Mouse (Mus musculus) activated CD4-positive, CD25-positive, alpha-beta regulatory T cell, adult 4 months (primary cell): Measurements from ENCODE around the gene 1700067P10Rik. TPM values are rescaled to one million over a fixed set of nuclear protein-coding genes. Genes with fewer than 3 reads are reported as not detected.

ENCODE experiments used
- ATAC-seq: one replicate; pipeline ENCODE4 v1.8.0; 2017
- polyA plus RNA-seq, 2 experiments: library from polyadenylated mRNA; unstranded; fragments of 100-300 nt; shearing (Covaris generic); gene quantifications; one replicate each; pipeline ENCODE4 v1.2.1; 2017

The 1700067P10Rik gene
- polyA plus RNA-seq, 2 experiments from 2014 or later: not detected

- no peak for ATAC-seq
Measured at GRCm38 (mm10) chr17:48096321-48096720, 7.2 kb downstream of the 1700067P10Rik start.

DNA sequence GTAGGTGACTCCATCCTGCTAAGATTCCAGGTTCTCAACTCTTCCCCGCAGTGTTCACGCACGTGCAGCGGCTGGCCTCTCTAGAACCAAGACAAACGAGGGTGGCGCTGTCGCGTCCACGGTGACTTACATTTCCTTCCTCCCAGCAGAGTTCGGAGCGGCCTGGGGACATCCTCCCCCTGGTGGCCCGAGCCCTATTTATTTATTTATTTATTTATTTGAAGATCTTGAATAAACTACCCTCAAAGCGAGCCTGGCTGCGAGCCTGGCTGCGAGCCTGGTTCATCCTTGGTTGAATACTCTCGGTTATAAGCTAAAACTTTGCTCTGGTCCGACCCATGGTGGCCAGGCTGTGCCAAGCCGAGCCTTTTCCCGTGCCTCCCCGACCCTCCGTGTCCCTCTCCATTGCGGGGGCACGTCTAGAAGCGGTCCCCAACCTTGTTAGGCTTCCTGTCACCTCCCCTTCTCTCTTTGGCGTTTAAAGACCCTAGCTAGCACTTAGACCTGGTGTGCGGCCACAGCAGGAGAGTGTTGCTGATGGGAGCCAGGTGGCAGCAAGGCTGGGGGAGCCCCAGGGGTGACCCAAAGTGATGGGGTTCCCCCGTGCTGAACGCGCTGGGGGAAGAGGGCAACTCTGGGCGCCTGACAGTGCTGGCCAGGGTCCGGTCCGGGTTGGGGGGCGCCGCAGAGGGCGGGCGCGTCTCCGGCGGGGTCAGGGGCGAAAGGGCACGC is 8.1 kb downstream of the 1700067P10Rik start:
- ATAC-seq: peak; percentile 37

DNA sequence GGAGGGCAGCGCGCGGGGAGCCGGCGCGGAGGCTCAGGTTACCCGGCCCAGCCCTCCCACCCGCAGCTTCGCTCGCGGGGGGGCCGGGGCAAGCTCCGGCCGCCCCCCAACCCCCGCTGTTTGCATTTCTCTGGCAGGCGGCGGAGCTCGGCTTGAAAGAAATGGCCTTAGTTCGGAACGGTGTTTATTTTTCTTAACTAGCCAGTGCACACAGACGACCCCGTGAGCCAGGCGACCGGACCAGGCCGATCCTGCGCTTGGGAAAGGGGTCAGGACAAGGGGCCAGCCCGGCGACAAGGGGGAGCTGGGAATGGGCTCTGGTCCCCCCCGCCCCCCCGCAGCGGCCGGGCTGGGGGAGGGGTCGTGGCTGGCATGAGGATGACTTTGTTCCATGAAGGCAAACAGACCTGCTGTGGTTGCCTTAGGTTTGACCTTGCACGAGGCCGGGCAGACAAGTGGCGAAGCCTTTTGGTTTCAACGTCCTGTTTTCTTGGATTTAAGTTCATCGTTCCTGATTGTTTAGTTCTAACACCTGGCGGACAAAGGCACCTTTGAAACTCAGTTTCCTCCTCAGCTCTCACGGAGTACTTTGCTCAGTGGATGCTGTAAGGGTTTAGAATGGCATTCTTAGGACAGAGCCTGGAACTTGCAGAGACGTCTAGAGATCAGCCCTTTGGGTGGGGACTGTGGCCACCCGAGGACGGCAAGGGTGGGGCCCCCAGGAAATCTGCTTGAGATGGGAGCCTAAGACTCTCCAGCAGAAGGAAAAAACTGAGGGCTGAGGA is 8.8 kb downstream of the 1700067P10Rik start:
- no peak for ATAC-seq

GRCm38 (mm10) chr17:48098528-48098890 is 9.4 kb downstream of the 1700067P10Rik start:
- ATAC-seq: no peak

- no peak for ATAC-seq
Measured at GRCm38 (mm10) chr17:48099312-48099711, 10.2 kb downstream of the 1700067P10Rik start.

- peak; percentile 90 for ATAC-seq
Measured at GRCm38 (mm10) chr17:48100441-48101417, 11.6 kb downstream of the 1700067P10Rik start.

- ATAC-seq: no peak
Measured at GRCm38 (mm10) chr17:48107333-48107732, 18.2 kb downstream of the 1700067P10Rik start.

DNA sequence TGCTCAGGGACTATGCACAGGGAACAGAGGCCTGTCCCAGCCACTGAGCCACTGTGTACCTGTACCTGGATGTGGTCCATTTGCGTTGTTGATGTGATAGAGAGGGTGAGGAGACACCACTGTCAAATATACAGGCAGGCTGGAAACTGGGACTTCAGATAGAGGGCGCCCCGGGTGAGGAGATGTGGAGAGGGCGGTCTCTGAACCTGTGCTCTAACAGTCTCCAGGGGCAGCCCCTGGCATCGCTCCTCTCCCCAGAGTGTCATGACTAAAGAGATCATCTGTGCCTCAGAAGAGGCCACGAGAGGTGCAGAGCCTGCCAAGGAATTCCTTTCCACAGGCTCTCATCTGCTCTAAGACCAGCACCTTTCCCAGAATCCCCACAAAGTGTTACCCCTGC is 18.7 kb downstream of the 1700067P10Rik start:
- ATAC-seq: no peak

GRCm38 (mm10) chr17:48108520-48108919 is 19.4 kb downstream of the 1700067P10Rik start:
- ATAC-seq: no peak

DNA sequence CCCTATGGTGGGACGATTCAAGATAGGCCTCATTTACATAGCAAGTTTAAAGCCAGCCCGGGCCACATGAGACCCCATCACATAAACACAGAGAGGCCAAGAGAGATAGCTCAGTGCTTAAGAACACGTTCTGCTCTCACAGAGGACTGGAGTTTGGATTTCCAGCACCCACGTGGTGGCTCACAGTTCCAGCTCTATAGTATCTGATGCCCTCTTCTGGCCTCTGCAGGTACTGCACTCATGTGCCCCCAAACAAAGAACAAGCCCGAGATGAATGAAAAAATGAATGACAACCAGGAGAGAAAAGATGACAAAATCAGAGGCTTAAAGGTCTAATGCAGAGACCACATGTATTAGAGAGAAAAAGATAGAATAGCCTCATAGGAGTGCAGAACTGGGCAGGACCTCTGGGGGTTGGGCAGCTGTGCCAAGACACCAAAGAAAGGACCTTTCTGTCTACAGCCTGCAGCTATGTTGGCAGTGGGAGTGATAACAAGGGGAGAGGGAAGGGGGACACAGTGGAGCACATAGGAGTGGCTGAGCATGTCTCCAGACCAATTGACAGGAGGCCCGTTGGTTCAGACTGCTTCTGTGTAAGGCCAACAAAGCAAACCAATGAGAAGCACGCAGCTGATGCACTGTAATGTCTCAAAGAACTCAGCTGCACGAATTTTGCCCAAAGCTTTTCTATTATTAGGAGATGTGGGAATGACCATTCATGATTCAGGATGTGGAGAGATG is 21.6 kb downstream of the 1700067P10Rik start:
- no peak for ATAC-seq

- no peak for ATAC-seq
Measured at GRCm38 (mm10) chr17:48118570-48118969, 29.5 kb downstream of the 1700067P10Rik start.

GRCm38 (mm10) chr17:48119656-48120055 is 30.5 kb downstream of the 1700067P10Rik start:
- ATAC-seq: no peak

DNA sequence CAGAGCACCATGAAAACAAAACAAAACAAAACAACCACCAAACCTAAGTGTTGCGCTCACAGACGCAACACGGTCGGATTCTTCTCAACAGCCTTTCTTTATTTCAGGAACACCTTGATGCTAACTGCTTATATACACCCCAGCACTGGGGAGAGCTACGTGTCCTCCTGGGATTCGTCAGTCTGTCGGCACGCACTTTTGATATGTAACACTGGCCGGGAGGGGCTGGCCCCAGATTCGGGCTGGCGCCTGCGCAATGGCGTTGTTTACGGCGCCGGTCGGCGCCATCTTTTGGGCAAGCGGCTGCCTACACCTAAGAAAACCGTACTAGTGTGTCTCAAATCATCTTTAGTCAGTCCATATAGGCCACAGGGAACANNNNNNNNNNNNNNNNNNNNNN is 31.3 kb downstream of the 1700067P10Rik start:
- no peak for ATAC-seq

DNA sequence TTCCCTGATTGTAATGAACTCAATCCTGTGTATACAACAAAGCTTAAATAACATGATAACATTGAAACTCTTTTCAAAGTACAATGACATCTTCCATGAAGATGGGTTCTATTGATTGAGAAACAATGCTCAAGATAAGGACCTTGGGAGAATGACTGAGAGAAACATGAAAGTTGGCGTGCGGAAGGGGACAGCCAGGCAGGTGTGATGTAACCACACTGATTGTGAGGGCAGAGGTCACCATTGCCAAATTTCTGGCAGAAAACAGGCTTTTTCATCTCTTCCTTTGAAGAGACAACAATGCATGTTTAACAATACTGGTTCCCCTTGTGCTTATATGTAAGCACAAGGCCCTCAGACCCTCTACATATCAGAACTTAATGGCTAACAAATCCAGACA is 43.7 kb downstream of the 1700067P10Rik start:
- no peak for ATAC-seq

Other genes with a start within 250 kb of the 1700067P10Rik start
- gene Foxp4, start 164.7 kb upstream of the 1700067P10Rik start, polyA plus RNA-seq: 1 to 10 TPM; 3.8 to 4.6 TPM
- not detected for gene 1700122O11Rik, start 51.0 kb upstream of the 1700067P10Rik start, polyA plus RNA-seq
- gene 9830107B12Rik, start 56.9 kb downstream of the 1700067P10Rik start, polyA plus RNA-seq: not detected
- gene A530064D06Rik, start 78.0 kb downstream of the 1700067P10Rik start, polyA plus RNA-seq: not detected
- gene Trem1, start 143.4 kb downstream of the 1700067P10Rik start, polyA plus RNA-seq: not detected
- not detected for gene Trem3, start 158.5 kb downstream of the 1700067P10Rik start, polyA plus RNA-seq
- under 1 TPM in 1 of 2 experiments, not detected in 1; 0.37 TPM for gene Treml4, start 175.0 kb downstream of the 1700067P10Rik start, polyA plus RNA-seq
- gene Treml2, start 210.2 kb downstream of the 1700067P10Rik start, polyA plus RNA-seq: 10 to 100 TPM; 16.1 to 17.1 TPM
- 1 to 10 TPM in 1 of 2 experiments, under 1 TPM in 1; 0.60 to 1.2 TPM for gene B430306N03Rik, start 226.8 kb downstream of the 1700067P10Rik start, polyA plus RNA-seq